Mouse (Mus musculus) naive thymus-derived CD4-positive, alpha-beta T cell, adult 2 months (primary cell): ENCODE measurements around the gene Ogfr.

Experiments used
- DNase-seq: peaks from one replicate; pipeline ENCODE4 v3.0.0-alpha.2; 2011; ENCODE audit warnings: low read depth

The Ogfr gene

GRCm38 (mm10) chr2:180589123-180589831 is at the start of gene Ogfr:
Gene Ogfr (plus strand): TSS chr2:180589245.
- DNase-seq: peak; percentile 94

DNA sequence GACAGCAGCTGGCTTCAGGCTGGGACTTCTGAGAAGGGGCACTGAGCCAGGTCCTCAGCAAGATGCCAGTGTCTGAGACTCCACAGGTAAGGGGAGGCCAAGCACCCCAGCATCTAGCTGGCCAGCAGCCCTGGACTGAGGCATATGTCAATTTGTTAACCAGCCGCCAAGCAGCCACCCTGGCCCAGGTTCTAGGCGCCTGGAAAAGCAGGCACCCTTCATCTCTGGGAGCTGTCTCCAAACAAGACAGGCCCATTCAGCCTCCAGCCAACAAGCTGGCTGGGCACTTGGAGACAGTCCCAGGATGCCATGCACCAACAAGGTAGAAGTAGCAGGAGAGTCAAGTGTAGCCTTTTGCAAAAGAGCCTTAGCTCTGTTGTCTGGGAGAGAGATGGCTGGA is 45.4 kb upstream of the Ogfr start:
- DNase-seq: no peak

DNA sequence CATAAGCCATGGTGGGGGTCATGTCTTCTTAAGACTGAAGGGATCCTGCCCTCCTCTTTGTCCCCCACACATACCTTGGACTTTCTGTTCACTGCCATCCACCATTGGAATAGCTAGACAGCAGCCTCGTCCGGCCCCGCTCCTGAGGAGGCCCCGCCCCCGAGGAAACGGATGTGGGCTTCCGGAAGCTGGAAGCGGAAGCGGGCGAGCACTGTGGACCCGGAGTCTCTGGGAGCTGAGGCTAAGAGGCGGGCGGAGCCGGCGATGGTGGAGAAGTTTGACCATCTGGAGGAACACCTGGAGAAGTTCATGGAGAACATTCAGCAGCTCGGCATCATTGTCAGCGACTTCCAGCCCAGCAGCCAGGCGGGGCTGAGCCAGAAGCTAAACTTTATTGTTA is 44.0 kb upstream of the Ogfr start:
- DNase-seq: no peak

GRCm38 (mm10) chr2:180547384-180548106 is 41.5 kb upstream of the Ogfr start:
- no peak for DNase-seq

GRCm38 (mm10) chr2:180552340-180552739 is 36.7 kb upstream of the Ogfr start:
- no peak for DNase-seq

DNA sequence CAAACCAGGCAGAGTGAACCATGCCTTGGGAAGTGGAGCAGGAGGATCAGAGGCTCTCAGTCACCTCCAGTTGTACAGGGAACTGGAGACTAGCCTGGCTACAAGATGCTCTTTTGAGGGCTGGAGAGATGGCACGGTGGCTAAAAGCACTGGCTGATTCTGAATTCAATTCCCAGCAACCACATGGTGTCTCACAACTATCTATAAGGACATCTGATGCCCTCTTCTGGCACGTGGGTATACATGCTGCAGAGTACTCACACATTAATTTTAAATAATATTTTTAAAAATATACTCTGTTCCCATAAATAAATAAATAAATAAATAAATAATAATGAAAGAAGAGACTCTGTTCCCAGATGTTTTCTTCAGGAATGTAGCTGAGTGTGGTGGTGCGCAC is 33.8 kb upstream of the Ogfr start:
- no peak for DNase-seq

- no peak for DNase-seq
Observed at GRCm38 (mm10) chr2:180556470-180556869, 32.6 kb upstream of the Ogfr start.

- peak; percentile 28 for DNase-seq
Observed at GRCm38 (mm10) chr2:180560245-180560644, 28.8 kb upstream of the Ogfr start.

DNA sequence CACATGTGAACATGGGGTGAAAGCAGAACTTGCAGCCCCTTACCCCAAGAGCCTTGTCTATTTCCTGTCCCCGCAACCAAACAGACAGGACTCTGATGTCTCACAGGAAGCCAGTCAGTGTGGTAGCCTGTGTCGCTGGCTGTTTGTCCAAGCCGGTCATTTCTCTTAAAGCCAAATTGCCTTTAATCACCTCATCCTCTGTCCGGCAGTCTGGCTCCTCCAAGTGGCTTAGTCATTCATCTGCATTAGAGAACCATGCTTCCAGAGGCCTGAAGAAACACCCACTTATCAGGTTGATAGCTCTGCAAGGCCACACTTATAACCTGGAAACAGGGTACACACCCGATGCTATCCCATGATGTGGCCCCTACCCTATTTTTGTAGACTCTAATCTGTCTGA is 26.9 kb upstream of the Ogfr start:
- DNase-seq: no peak

- DNase-seq: no peak
Observed at GRCm38 (mm10) chr2:180563296-180563695, 25.7 kb upstream of the Ogfr start.

DNA sequence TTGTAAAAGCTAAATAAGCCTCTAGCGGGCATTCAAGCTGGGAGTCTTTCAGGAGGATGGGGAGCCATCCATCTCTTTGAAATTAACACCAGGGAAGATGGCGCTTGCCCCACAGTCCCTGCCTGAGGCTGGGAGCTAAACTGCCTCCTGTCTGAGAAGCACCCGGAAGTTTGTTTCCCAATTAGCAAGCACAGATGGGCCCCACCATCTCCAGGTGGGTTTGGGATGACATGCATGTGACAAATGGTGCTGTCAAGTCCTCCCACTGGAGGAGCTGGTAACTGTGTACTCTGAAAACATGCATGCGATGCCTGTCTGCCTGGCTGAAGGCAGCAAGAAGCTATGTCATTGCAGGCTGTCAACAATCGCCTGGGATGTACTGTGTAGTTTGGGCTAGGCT is 25.2 kb upstream of the Ogfr start:
- no peak for DNase-seq

GRCm38 (mm10) chr2:180566240-180566913 is 22.7 kb upstream of the Ogfr start:
- peak; percentile 85 for DNase-seq

- DNase-seq: no peak
Observed at GRCm38 (mm10) chr2:180569028-180569643, 19.9 kb upstream of the Ogfr start.

DNA sequence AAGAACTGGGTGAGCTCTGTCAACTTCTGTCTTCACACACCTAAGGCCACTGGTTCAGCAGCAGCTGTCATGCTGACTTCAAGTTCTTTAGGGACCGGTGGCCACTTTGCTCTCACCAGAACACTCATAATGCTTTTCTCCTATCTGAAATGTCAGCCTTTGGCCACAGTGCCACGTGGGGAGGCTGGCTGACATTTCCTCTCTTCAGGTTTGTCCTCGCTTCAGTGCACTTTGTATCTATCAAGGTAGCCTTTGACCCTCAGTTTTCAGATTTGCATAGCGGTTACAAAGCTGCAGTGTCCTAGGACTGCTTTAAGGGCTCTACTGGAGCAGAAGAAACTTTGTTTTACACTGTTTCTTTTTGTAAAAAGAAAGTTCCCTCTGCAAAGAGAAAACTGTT is 12.6 kb upstream of the Ogfr start:
- DNase-seq: no peak

DNA sequence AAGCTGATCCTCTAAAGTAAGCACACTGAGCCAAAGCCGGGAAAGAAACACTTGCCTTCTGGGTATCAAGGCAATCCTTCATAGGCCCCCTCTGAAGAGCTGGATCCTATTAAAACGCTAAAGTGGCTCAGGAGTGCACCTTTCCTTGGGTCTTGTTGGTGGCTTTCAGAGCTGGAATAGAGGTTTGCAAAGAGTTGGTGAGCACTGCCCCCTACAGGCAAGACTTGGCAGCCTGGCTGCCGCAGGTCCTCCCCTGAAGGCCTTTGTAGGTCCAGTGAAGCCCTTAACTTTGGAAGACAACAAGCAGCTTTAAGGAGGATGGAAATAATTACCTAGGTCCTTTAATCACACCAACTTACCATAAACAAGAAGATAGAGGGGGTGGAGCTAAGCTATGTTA is 10.4 kb upstream of the Ogfr start:
- peak; percentile 88 for DNase-seq

DNA sequence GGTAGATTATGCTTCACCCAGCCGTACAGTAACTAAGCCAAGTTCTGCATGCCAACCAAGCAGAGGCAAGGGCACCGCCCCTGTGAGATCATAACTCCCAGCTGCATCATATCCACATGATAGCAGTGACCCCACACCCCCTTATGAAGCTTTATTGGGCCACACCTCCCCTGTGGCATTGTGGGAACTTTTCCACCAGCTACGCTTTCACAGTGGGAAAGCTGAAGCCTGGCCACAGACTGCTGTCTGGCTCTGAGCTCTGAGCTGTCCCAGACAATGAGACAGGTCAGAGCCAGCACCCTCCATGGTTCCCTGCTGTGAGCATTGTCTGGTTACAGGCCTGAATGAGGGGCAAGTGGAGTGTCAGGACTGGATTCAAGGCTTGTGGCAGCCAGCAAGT is 8.0 kb upstream of the Ogfr start, which contains the start of gene Mrgbp:
Gene Mrgbp, plus strand, starts transcription at position 303 of the 400 bp plus-strand sequence.
- DNase-seq: no peak

DNA sequence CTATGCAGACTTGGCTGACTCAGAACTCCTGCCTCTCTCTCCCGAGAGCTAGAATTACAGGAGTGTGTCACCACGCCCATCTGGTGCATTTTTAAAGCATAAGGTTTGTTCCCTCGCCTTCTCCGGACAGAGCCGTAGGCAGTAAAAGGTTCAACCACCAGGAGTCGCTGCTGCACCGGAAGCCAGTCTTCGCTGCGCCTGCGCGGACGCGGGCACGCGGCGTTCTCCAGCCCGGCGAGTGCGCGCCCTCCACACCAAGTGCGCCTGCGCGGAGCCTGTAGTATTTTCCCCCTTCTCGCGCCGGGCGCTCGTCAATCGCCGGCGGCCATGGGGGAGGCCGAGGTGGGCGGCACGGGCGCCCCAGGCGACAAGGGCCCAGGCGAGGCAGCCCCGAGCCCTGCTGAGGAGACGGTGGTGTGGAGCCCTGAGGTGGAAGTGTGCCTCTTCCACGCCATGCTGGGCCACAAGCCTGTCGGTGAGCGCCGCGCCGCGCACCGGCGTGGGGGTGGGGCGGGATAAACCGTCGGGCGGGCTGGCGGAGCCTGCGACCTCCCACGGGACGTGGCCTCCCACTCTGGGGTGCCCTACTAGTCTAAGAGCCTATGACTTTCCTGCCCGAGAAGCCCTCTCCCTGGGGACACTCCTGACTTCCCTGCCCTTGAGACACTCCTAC is 6.4 kb upstream of the Ogfr start:
- peak; percentile 99 for DNase-seq

- no peak for DNase-seq
Observed at GRCm38 (mm10) chr2:180583154-180583507, 5.9 kb upstream of the Ogfr start.

DNA sequence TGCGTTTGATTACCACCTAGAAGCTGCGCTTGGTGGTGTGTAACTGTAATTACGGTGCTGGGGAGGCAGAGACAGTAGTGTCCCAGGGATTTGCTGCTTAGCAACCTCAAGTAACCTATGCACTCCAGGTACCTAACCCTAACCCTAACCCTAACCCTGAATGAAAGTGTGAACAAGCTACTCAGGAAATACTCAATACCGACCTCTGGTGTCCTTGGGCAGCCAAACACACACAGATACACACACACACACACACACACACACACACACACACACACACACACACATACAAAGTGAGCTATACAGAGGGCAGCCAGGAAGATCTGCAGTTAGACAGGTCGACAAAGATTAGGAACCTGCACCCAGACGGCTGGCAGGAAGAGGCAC is 316 bp upstream of the Ogfr start:
- no peak for DNase-seq

DNA sequence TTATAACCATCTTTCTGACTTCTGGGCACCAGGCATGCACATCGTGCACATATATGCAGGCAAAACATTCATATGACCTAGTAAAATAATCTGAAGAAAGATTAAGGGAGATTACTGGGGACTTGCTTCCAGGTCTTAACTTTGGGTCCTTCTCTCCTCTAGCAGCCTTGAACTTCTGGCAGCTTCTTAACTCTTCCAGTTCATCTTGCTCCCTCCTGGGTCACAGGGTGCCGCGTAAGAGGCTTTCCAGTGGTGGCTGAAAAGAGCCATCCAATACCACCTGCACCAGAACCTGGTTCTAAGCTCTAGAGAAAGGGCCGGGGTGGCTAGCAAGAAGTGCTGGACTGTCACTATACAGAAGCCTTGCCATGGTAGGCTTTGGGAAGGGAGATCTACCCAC is 8.4 kb downstream of the Ogfr start, which contains the start of gene Col9a3:
Gene Col9a3, plus strand, starts transcription at position 301 of the 400 bp plus-strand sequence.
- no peak for DNase-seq

DNA sequence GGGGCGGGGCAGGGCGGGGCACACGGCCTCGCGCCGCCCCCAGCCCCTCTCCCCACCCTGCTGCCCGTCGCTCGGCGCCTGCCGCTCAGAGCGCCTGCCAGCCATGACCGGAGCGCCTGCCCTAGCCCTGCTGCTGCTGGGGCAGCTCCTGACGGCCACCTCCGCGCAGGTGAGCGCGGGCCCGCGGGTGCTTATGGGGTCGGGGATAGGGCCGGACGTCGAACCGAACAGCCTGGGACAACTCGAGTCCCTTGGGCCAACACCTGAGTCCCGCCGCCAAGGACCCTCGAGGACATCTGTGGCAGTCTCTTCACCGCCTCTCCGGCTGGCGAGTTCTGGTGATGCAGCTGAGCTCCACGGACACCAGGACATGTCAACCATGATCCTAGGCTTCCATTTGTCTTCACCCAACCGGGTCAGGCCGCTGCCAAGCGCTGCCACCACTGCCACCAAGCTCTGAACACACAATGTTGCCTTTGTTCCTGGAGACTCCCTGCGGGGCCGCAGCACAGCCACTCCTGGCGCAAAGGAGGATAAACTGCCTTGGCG is 9.2 kb downstream of the Ogfr start:
- no peak for DNase-seq

GRCm38 (mm10) chr2:180600569-180601021 is 11.6 kb downstream of the Ogfr start:
- no peak for DNase-seq
